Mouse (Mus musculus): ENCODE results near the gene C130074G19Rik. TPM values are rescaled to one million over a fixed set of nuclear protein-coding genes. Genes with fewer than 3 reads are reported as not detected.
A peak's percentile ranks its signal among the peaks of the same experiment; 100 is the strongest.

The C130074G19Rik gene
- polyA plus RNA-seq, 2 experiments from 2014 or later: not detected

- ATAC-seq: no peak
Measured at GRCm38 (mm10) chr1:184837649-184838048, 45.4 kb downstream of the C130074G19Rik start.

- ATAC-seq: no peak
Measured at GRCm38 (mm10) chr1:184836350-184836749, 46.7 kb downstream of the C130074G19Rik start.

- ATAC-seq: no peak
Measured at GRCm38 (mm10) chr1:184833499-184833898, 49.5 kb downstream of the C130074G19Rik start.

GRCm38 (mm10) chr1:184832211-184832610 lies 50.8 kb downstream of the C130074G19Rik start:
- ATAC-seq: no peak

GRCm38 (mm10) chr1:184829897-184830296 lies 53.1 kb downstream of the C130074G19Rik start:
- ATAC-seq: no peak

GRCm38 (mm10) chr1:184827175-184827701 lies 55.8 kb downstream of the C130074G19Rik start:
- no peak for ATAC-seq

- peak; percentile 48 for ATAC-seq
Measured at GRCm38 (mm10) chr1:184825093-184825492, 57.9 kb downstream of the C130074G19Rik start.

- peak; percentile 91 for ATAC-seq
Measured at GRCm38 (mm10) chr1:184824439-184824851, 58.6 kb downstream of the C130074G19Rik start.

GRCm38 (mm10) chr1:184822678-184823077 lies 60.3 kb downstream of the C130074G19Rik start:
- no peak for ATAC-seq

Other genes with a start within 250 kb of the C130074G19Rik start
- not detected for gene Hlx, start 150.6 kb downstream of the C130074G19Rik start, polyA plus RNA-seq (2017; shearing (Covaris generic))
- not detected for gene Marc1, start 71.9 kb downstream of the C130074G19Rik start, polyA plus RNA-seq (2017; shearing (Covaris generic))
- gene Marc2, start 36.8 kb downstream of the C130074G19Rik start, polyA plus RNA-seq (2017; shearing (Covaris generic)): 10 to 100 TPM; 31.5 to 33.8 TPM
- not detected for gene Mark1, start 116.4 kb upstream of the C130074G19Rik start, polyA plus RNA-seq (2017; shearing (Covaris generic))